Mouse (Mus musculus) forebrain, postnatal 0 days (tissue): ENCODE measurements around the gene Sumo3. TPM values are rescaled to one million over a fixed set of nuclear protein-coding genes. Genes with fewer than 3 reads are reported as not detected.

Experiments used
- ATAC-seq: fragments of 200-750 bp; cut with Nextera tagmentation; 2 replicates; pipeline ENCODE4 v1.8.0; 2017; ENCODE audit warnings: mild to moderate bottlenecking, moderate library complexity
- DNase-seq: peaks from one replicate; pipeline ENCODE4 v3.0.0-alpha.2; 2015
- H3K27ac ChIP-seq: fragments of 300-500 bp; sonication (generic); 2 replicates; pipeline ENCODE4 v1.5.1; 2014; ENCODE audit warnings: low read depth, mild to moderate bottlenecking, antibody characterized with exemption, low read length, moderate library complexity, mixed read lengths
- H3K27me3 ChIP-seq: fragments of 300-500 bp; sonication (generic); 2 replicates; pipeline ENCODE4 v1.6.1; 2014; ENCODE audit warnings: mild to moderate bottlenecking, low read length, mixed read lengths; ENCODE audit not compliant: insufficient read depth
- H3K36me3 ChIP-seq: fragments of 300-500 bp; sonication (generic); 2 replicates; pipeline ENCODE4 v1.6.1; 2014; ENCODE audit warnings: mild to moderate bottlenecking, moderate library complexity; ENCODE audit not compliant: insufficient read depth
- H3K4me1 ChIP-seq: fragments of 300-500 bp; sonication (generic); 2 replicates; pipeline ENCODE4 v1.6.1; 2014; ENCODE audit warnings: antibody characterized with exemption; ENCODE audit not compliant: insufficient read depth
- H3K4me2 ChIP-seq: fragments of 300-500 bp; sonication (generic); 2 replicates; pipeline ENCODE4 v1.6.1; 2014; ENCODE audit warnings: low read depth, mild to moderate bottlenecking, moderate library complexity
- H3K4me3 ChIP-seq: fragments of 300-500 bp; sonication (generic); 2 replicates; pipeline ENCODE4 v1.5.1; 2014; ENCODE audit warnings: low read depth, low read length, mixed read lengths
- H3K9ac ChIP-seq: fragments of 300-500 bp; sonication (generic); 2 replicates; pipeline ENCODE4 v1.6.1; 2014; ENCODE audit warnings: mild to moderate bottlenecking
- H3K9me3 ChIP-seq: fragments of 300-500 bp; sonication (generic); 2 replicates; pipeline ENCODE4 v1.6.1; 2016; ENCODE audit warnings: low read length
- CTCF ChIP-seq: sonication (generic); IDR thresholded peaks from 2 replicates; pipeline ENCODE4 v1.5.1; 2016; ENCODE audit warnings: antibody characterized with exemption, control low read depth, low read depth
- WGBS: fragments of 180-500 bp; shearing (Covaris S2); extraction: QIAGEN DNeasy Blood & Tissue Kit; methylation state at CpG from one replicate; pipeline ENCODE4 v1.1.7; 2014; 5-methylcytosine and 5-hydroxymethylcytosine counted together
- microRNA counts: library from miRNA; unstranded; fragments of <30 nt; microRNA quantifications from one replicate; lab custom pipeline; 2015
- microRNA-seq, 2 experiments: library from miRNA; unstranded; fragments of <30 nt; microRNA quantifications; one replicate each; pipeline ENCODE4; 2016
- polyA plus RNA-seq: library from polyadenylated mRNA; unstranded; fragments of >200 nt; fragmentation: Nextera tagmentation; extraction: Ambion mirVana; gene quantifications from 2 replicates; pipeline ENCODE4 v1.2.1, GENCODE M21; 2015
- total RNA-seq: library from RNA; depleted of rRNA; stranded (reverse); fragments of >200 nt; gene quantifications from 2 replicates; pipeline ENCODE4 v1.2.3, GENCODE M21; 2014; rRNA removed

Gene Sumo3
- total and polyA plus RNA-seq, 2 experiments from 2014 or later = 270 to 381 TPM

- Histone ChIP-seq H3K4me2 (no peak overlapping the region), H3K36me3 (peaks cover 44% of the 10 kb centered on the region), H3K27me3 (no peaks in the 10 kb centered on the region), H3K9ac (no peak overlapping the region), H3K4me3 (no peak overlapping the region), H3K27ac (no peak overlapping the region), H3K9me3 (no peaks in the 10 kb centered on the region), H3K4me1 (no peaks in the 10 kb centered on the region)
- ATAC-seq = no peak
- TF ChIP-seq CTCF = no peak
- WGBS = 79% methylated on average over 8 of the region's 8 CpGs
- no peak for DNase-seq
Observed at GRCm38 (mm10) chr10:77647901-77648300, 42.0 kb downstream of the Sumo3 start.

GRCm38 (mm10) chr10:77652046-77652445, 46.1 kb downstream of the Sumo3 start:
- H3K9ac ChIP-seq = no peak overlapping the region
- TF ChIP-seq CTCF = no peak
- DNase-seq (no peak), ATAC-seq (no peak)
- H3K27ac ChIP-seq = no peak overlapping the region
- no peaks in the 10 kb centered on the region for H3K27me3 ChIP-seq
- 88% methylated on average over 9 of the region's 9 CpGs for WGBS
- H3K4me3 ChIP-seq = no peak overlapping the region
- H3K4me1 ChIP-seq = no peaks in the 10 kb centered on the region
- 0 out of 2 replicates have a peak, but pooled peaks cover 3% of the 10 kb centered on the region for H3K36me3 ChIP-seq
- no peak overlapping the region for H3K4me2 ChIP-seq
- H3K9me3 ChIP-seq = no peaks in the 10 kb centered on the region

DNA sequence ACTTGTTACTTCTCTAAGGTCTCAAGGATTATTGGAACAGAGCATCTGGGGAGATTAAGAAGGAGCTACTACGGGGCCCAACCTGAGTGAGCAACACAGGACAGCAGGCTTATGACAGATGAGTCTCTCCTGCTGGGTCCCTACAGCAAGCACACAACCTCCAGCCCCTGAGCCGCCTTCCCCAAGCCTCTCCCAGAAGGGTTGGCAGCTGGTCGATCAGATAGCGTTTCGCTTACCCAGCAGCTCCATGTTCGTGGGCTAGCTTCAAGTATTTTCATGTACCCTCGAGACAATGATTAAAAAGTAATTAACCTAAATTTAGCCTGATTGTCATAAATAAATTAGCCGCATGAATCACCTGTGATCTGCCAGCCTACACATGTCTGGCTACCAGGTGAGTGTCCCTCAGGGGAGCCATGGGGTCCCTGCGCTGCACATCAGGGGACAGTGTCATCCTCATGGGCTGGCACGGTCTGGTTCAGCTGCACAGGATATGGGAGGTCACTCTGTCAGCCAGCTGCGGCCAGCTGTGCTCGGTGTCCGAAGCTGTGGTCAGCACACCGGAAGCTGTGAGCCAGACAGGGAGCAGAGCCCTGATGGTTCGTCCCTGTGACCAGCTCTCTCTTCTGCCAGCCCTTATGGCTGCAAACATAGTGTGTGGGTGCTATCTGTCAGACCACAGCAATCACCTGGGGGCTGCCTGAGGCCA, 52.5 kb downstream of the Sumo3 start:
- Histone ChIP-seq H3K4me1 (no peaks in the 10 kb centered on the region), H3K9ac (no peak overlapping the region), H3K4me2 (no peak overlapping the region), H3K9me3 (no peaks in the 10 kb centered on the region), H3K27ac (no peak overlapping the region), H3K27me3 (no peaks in the 10 kb centered on the region), H3K4me3 (no peak overlapping the region), H3K36me3 (no peaks in the 10 kb centered on the region)
- no peak for DNase-seq
- TF ChIP-seq CTCF = no peak
- WGBS = 77% methylated on average over 15 of the region's 15 CpGs
- ATAC-seq = no peak

DNA sequence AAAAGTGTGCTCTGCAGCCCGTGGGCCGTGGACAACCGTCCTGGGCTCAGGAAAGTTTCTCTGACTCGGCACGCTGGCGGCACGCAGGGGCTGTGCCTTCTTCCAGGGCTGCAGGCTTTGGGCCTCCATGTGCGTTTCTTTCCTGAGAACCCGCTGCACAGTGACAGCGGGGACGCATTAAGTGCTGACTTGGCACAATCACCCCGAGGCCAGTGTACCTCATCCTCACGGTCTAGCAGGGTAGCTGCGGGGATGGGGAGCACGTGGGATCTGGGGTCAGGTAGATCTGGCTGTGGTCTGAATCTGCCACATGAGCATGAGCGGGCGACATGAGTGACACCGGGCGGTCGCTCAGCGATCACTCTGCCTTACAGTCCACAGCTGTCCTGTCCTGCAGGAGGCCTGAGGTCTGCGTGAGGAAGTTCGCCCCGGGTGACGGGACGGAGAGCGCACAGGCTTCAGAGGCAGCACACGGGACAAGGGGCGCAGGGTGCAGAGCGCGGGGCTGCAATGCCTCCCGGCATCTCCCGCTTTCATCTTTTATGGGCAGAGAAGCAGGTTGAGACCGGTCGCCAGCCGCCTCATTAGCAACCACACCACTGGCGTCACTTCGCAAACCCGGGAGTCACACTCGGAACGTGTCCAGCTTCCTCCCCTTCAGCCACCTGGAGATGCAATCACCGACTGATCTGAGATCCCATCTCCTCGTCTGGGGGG, 58.2 kb downstream of the Sumo3 start:
- no peaks in the 10 kb centered on the region for H3K4me1 ChIP-seq
- no peaks in the 10 kb centered on the region for H3K9me3 ChIP-seq
- no peak overlapping the region for H3K4me2 ChIP-seq
- H3K9ac ChIP-seq = no peak overlapping the region
- no peaks in the 10 kb centered on the region for H3K27me3 ChIP-seq
- no peak for TF ChIP-seq CTCF
- H3K4me3 ChIP-seq = no peak overlapping the region
- no peak for ATAC-seq
- 58% methylated on average over 43 of the region's 43 CpGs for WGBS
- no peak overlapping the region for H3K27ac ChIP-seq
- H3K36me3 ChIP-seq = no peaks in the 10 kb centered on the region
- DNase-seq = no peak

DNA sequence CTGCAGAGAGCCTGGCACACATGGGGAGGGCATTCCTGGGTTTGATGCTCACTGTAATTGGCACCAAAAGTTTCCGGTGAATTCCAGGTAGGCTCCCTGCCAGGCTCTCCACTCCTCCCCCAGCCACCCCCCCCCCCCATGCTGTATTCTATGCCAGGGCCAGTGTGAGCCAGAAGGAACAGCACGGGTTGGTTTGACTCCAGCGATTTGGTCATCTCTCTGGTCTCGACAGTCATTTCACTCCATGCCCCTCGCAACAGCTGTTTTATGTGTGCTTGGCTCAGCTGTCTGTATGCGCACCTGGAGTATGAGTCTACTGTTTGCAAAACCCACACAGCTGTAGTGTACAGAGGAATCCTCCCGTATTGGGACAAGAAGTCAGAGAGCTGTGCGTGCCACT, 60.4 kb downstream of the Sumo3 start:
- no peaks in the 10 kb centered on the region for H3K27me3 ChIP-seq
- no peak overlapping the region for H3K4me3 ChIP-seq
- no peak overlapping the region for H3K27ac ChIP-seq
- WGBS = 67% methylated on average over 8 of the region's 8 CpGs
- no peak overlapping the region for H3K4me2 ChIP-seq
- DNase-seq (no peak), ATAC-seq (no peak)
- no peaks in the 10 kb centered on the region for H3K9me3 ChIP-seq
- TF ChIP-seq CTCF = no peak
- no peaks in the 10 kb centered on the region for H3K4me1 ChIP-seq
- H3K9ac ChIP-seq = no peak overlapping the region
- H3K36me3 ChIP-seq = no peaks in the 10 kb centered on the region

- Histone ChIP-seq H3K9ac (no peak overlapping the region), H3K9me3 (no peaks in the 10 kb centered on the region), H3K27me3 (no peaks in the 10 kb centered on the region), H3K27ac (no peak overlapping the region), H3K4me2 (no peak overlapping the region), H3K4me3 (no peak overlapping the region), H3K4me1 (no peaks in the 10 kb centered on the region), H3K36me3 (no peaks in the 10 kb centered on the region)
- WGBS = 69% methylated on average over 4 of the region's 4 CpGs
- no peak for ATAC-seq
- no peak for DNase-seq
- TF ChIP-seq CTCF = no peak
Observed at GRCm38 (mm10) chr10:77667402-77667801, 61.5 kb downstream of the Sumo3 start.

MicroRNAs encoded within 50 kb of the gene (microRNA counts, 519-probe panel; counts per million panel counts)
- microRNA mmu-miR-1930 (lab: Ali Mortazavi, UCI) = not detected

Small RNAs within 50 kb of the gene (microRNA-seq; reads per million reads assigned to microRNA genes)
- gene Mir1930 = 13.5 to 13.9 reads per million in 2 experiments

Other genes starting within 250 kb of the Sumo3 start
- 39.4 and 40.2 TPM in 2 replicates for gene Adarb1, start 187.8 kb upstream of the Sumo3 start, total RNA-seq
- 12.4 and 12.5 TPM in 2 replicates for gene Adarb1, start 187.8 kb upstream of the Sumo3 start, polyA plus RNA-seq
- 42.2 and 43.2 TPM in 2 replicates for gene Fam207a, start 90.3 kb upstream of the Sumo3 start, total RNA-seq
- 30.4 and 34.9 TPM in 2 replicates for gene Fam207a, start 90.3 kb upstream of the Sumo3 start, polyA plus RNA-seq
- gene Itgb2, start 75.8 kb upstream of the Sumo3 start, total RNA-seq = 0.77 and 1.1 TPM in 2 replicates
- 0.86 and 1.2 TPM in 2 replicates for gene Itgb2, start 75.8 kb upstream of the Sumo3 start, polyA plus RNA-seq
- 69.6 and 98.3 TPM in 2 replicates for gene Pttg1ip, start 24.4 kb upstream of the Sumo3 start, total RNA-seq
- gene Pttg1ip, start 24.4 kb upstream of the Sumo3 start, polyA plus RNA-seq = 67.1 and 74.2 TPM in 2 replicates
- not detected in 2 replicates for gene Gm49325, start 100 bp downstream of the Sumo3 start, total RNA-seq
- 27.7 and 33.6 TPM in 2 replicates for gene Gm49325, start 100 bp downstream of the Sumo3 start, polyA plus RNA-seq
- 41.7 and 45.3 TPM in 2 replicates for gene Ube2g2, start 16.2 kb downstream of the Sumo3 start, total RNA-seq
- gene Ube2g2, start 16.2 kb downstream of the Sumo3 start, polyA plus RNA-seq = 74.9 and 80.3 TPM in 2 replicates
- 0.14 TPM in 1 of 2 replicates, not detected in the other for gene Tspear, start 80.5 kb downstream of the Sumo3 start, total RNA-seq
- gene Tspear, start 80.5 kb downstream of the Sumo3 start, polyA plus RNA-seq = 0.42 and 0.99 TPM in 2 replicates
- gene Gm19402, start 84.7 kb downstream of the Sumo3 start, total RNA-seq = not detected in 2 replicates
- not detected in 2 replicates for gene Gm19402, start 84.7 kb downstream of the Sumo3 start, polyA plus RNA-seq
- gene Gm9508, start 91.1 kb downstream of the Sumo3 start, total RNA-seq = not detected in 2 replicates
- gene Gm9508, start 91.1 kb downstream of the Sumo3 start, polyA plus RNA-seq = not detected in 2 replicates
- gene Gm10272, start 100.5 kb downstream of the Sumo3 start, total RNA-seq = not detected in 2 replicates
- gene Gm10272, start 100.5 kb downstream of the Sumo3 start, polyA plus RNA-seq = not detected in 2 replicates
- gene Gm10024, start 105.4 kb downstream of the Sumo3 start, total RNA-seq = not detected in 2 replicates
- not detected in 2 replicates for gene Gm10024, start 105.4 kb downstream of the Sumo3 start, polyA plus RNA-seq
- not detected in 2 replicates for gene Gm10142, start 109.7 kb downstream of the Sumo3 start, total RNA-seq
- not detected in 2 replicates for gene Gm10142, start 109.7 kb downstream of the Sumo3 start, polyA plus RNA-seq
- not detected in 2 replicates for gene Krtap12-1, start 114.5 kb downstream of the Sumo3 start, total RNA-seq
- gene Krtap12-1, start 114.5 kb downstream of the Sumo3 start, polyA plus RNA-seq = not detected in 2 replicates
- gene Gm10100, start 120.4 kb downstream of the Sumo3 start, total RNA-seq = not detected in 2 replicates
- gene Gm10100, start 120.4 kb downstream of the Sumo3 start, polyA plus RNA-seq = not detected in 2 replicates
- not detected in 2 replicates for gene Gm18596, start 136.5 kb downstream of the Sumo3 start, total RNA-seq
- not detected in 2 replicates for gene Gm18596, start 136.5 kb downstream of the Sumo3 start, polyA plus RNA-seq
- gene Gm9736, start 145.3 kb downstream of the Sumo3 start, total RNA-seq = not detected in 2 replicates
- gene Gm9736, start 145.3 kb downstream of the Sumo3 start, polyA plus RNA-seq = not detected in 2 replicates
- not detected in 2 replicates for gene Gm3233, start 153.6 kb downstream of the Sumo3 start, total RNA-seq
- gene Gm3233, start 153.6 kb downstream of the Sumo3 start, polyA plus RNA-seq = not detected in 2 replicates
- gene Gm3238, start 165.2 kb downstream of the Sumo3 start, total RNA-seq = not detected in 2 replicates
- not detected in 2 replicates for gene Gm3238, start 165.2 kb downstream of the Sumo3 start, polyA plus RNA-seq
- gene Gm7138, start 170.8 kb downstream of the Sumo3 start, total RNA-seq = not detected in 2 replicates
- not detected in 2 replicates for gene Gm7138, start 170.8 kb downstream of the Sumo3 start, polyA plus RNA-seq
- gene Gm3250, start 176.4 kb downstream of the Sumo3 start, total RNA-seq = not detected in 2 replicates
- gene Gm3250, start 176.4 kb downstream of the Sumo3 start, polyA plus RNA-seq = not detected in 2 replicates
- gene Gm7137, start 182.1 kb downstream of the Sumo3 start, total RNA-seq = not detected in 2 replicates
- gene Gm7137, start 182.1 kb downstream of the Sumo3 start, polyA plus RNA-seq = not detected in 2 replicates
- not detected in 2 replicates for gene Gm9639, start 189.0 kb downstream of the Sumo3 start, total RNA-seq
- not detected in 2 replicates for gene Gm9639, start 189.0 kb downstream of the Sumo3 start, polyA plus RNA-seq
- not detected in 2 replicates for gene Gm19668, start 193.0 kb downstream of the Sumo3 start, total RNA-seq
- not detected in 2 replicates for gene Gm19668, start 193.0 kb downstream of the Sumo3 start, polyA plus RNA-seq
- not detected in 2 replicates for gene Gm9507, start 205.7 kb downstream of the Sumo3 start, total RNA-seq
- gene Gm9507, start 205.7 kb downstream of the Sumo3 start, polyA plus RNA-seq = not detected in 2 replicates
- not detected in 2 replicates for gene Gm2696, start 208.6 kb downstream of the Sumo3 start, total RNA-seq
- gene Gm2696, start 208.6 kb downstream of the Sumo3 start, polyA plus RNA-seq = not detected in 2 replicates
- not detected in 2 replicates for gene Krtap10-4, start 221.0 kb downstream of the Sumo3 start, total RNA-seq
- not detected in 2 replicates for gene Krtap10-4, start 221.0 kb downstream of the Sumo3 start, polyA plus RNA-seq
- gene Krtap10-10, start 229.8 kb downstream of the Sumo3 start, total RNA-seq = not detected in 2 replicates
- gene Krtap10-10, start 229.8 kb downstream of the Sumo3 start, polyA plus RNA-seq = not detected in 2 replicates
- gene Gm36176, start 240.7 kb downstream of the Sumo3 start, total RNA-seq = not detected in 2 replicates
- gene Gm36176, start 240.7 kb downstream of the Sumo3 start, polyA plus RNA-seq = not detected in 2 replicates
- not detected in 2 replicates for gene Gm10318, start 246.8 kb downstream of the Sumo3 start, total RNA-seq
- not detected in 2 replicates for gene Gm10318, start 246.8 kb downstream of the Sumo3 start, polyA plus RNA-seq